Mouse (Mus musculus): ENCODE measurements around the gene Meaf6. TPM values are rescaled to one million over a fixed set of nuclear protein-coding genes. Genes with fewer than 3 reads are reported as not detected.

Gene Meaf6
- polyA plus RNA-seq, 1 experiment from 2014 or later, result 23.0 TPM

DNA sequence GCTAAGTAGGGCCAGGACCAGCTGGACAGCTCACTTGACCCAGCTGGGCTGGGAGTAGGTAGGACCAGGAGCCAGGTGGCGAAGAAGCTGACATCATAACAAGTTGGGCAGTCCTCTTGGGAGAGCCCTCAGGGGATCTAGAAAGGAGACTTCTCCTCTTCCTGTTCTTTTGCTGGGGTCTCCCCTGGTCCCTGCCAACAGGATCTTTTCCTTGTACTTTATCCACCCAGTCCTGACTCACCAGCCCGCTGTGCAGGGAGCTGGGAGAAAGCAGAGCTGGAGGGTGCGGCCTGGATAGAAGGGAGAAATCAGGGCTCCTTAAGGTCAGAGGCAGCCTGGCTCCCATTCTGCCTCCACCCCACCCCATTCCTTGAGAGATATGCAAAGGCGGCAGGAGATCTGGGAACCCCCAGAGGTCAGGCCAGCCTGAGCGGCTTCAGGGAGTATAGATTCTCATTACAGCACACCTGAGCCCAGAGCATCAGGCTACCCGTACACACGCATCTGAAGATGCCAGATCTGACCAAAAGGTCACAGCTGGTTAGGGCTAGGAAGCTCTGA, 40.5 kb downstream of the Meaf6 start:
- no peaks in the 10 kb centered on the region for H3K27me3 ChIP-seq (replicated peaks; ENCODE audit: control insufficient read depth, insufficient read depth, low read length)
- H3K4me2 ChIP-seq (replicated peaks; ENCODE audit: low read depth), result peak overlapping the region; percentile 27; the same call in 1 of the 2 replicates
- 54% methylated on average over 7 of the region's 7 CpGs for WGBS
- no peaks in the 10 kb centered on the region for H3K9me3 ChIP-seq (ENCODE audit: control insufficient read depth)
- H3K4me1 ChIP-seq (replicated peaks; ENCODE audit: control insufficient read depth, insufficient read depth, low read length), result peaks cover 23% of the 10 kb centered on the region
- H3K9ac ChIP-seq (ENCODE audit: low read depth, low read length), result no peak overlapping the region; the same call in 1 of the 2 replicates
- no peak for TF ChIP-seq CTCF (IDR thresholded peaks at IDR 0.05; ENCODE audit: low read depth)
- ATAC-seq, result no peak
- H3K36me3 ChIP-seq (ENCODE audit: control insufficient read depth, insufficient read depth), result peaks cover 8% of the 10 kb centered on the region; the same call in 1 of the 2 replicates
- no peak overlapping the region for H3K4me3 ChIP-seq (ENCODE audit: low read depth, low read length)
- peak overlapping the region; percentile 72 for H3K27ac ChIP-seq (ENCODE audit: low read depth, low read length)

DNA sequence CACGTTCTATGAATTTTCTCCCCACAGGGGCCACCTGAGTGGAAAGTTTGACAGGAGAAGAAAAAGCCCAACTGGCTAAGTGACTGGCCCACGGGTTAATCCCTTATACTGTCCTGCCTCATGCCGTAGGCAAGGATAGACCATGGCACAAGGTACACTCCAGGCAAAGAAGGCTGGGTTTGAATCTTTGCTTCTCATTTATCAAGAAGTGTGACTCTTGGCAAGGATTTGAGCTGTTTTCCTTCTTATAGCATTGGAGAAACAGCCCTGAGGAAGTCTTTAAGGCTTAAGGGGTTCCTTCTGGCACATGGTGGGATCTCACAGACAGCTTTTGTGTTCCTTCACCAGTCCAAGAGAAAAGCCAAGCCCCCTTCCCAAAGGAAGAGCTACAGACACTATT, 41.3 kb downstream of the Meaf6 start:
- no peak for ATAC-seq
- no peak overlapping the region for H3K9ac ChIP-seq (ENCODE audit: low read depth, low read length)
- H3K4me2 ChIP-seq (replicated peaks; ENCODE audit: low read depth), result peak overlapping the region; percentile 94; the same call in 1 of the 2 replicates
- H3K36me3 ChIP-seq (ENCODE audit: control insufficient read depth, insufficient read depth), result peaks cover under 1% of the 10 kb centered on the region; the same call in 1 of the 2 replicates
- 81% methylated on average over 3 of the region's 3 CpGs for WGBS
- H3K27me3 ChIP-seq (replicated peaks; ENCODE audit: control insufficient read depth, insufficient read depth, low read length), result no peaks in the 10 kb centered on the region
- no peaks in the 10 kb centered on the region for H3K9me3 ChIP-seq (ENCODE audit: control insufficient read depth)
- H3K4me3 ChIP-seq (ENCODE audit: low read depth, low read length), result no peak overlapping the region
- H3K27ac ChIP-seq (ENCODE audit: low read depth, low read length), result no peak overlapping the region
- TF ChIP-seq CTCF (IDR thresholded peaks at IDR 0.05; ENCODE audit: low read depth), result no peak
- peaks cover 23% of the 10 kb centered on the region for H3K4me1 ChIP-seq (replicated peaks; ENCODE audit: control insufficient read depth, insufficient read depth, low read length)

DNA sequence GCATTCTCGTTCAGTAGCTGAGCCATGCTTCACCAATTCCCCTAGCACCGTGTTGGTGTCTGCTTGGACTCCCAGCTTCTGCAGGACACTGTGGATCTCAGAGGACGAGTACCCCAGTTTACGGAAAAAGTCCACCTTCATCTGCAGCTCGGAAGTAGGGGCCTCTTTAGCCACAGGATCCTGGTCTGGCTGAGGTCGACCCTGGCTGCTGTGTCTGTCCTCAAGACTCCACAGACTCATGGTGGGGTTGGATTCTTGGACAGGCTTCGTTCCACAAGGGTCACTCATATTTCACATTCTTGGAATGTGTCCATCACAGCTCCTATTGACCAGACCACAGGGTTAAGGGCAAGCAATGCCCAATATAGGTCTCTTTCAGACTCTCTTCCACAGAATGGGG, 41.8 kb downstream of the Meaf6 start:
- no peak for ATAC-seq
- WGBS, result 83% methylated on average over 7 of the region's 7 CpGs
- H3K27ac ChIP-seq (ENCODE audit: low read depth, low read length), result peak overlapping the region; percentile 93

DNA sequence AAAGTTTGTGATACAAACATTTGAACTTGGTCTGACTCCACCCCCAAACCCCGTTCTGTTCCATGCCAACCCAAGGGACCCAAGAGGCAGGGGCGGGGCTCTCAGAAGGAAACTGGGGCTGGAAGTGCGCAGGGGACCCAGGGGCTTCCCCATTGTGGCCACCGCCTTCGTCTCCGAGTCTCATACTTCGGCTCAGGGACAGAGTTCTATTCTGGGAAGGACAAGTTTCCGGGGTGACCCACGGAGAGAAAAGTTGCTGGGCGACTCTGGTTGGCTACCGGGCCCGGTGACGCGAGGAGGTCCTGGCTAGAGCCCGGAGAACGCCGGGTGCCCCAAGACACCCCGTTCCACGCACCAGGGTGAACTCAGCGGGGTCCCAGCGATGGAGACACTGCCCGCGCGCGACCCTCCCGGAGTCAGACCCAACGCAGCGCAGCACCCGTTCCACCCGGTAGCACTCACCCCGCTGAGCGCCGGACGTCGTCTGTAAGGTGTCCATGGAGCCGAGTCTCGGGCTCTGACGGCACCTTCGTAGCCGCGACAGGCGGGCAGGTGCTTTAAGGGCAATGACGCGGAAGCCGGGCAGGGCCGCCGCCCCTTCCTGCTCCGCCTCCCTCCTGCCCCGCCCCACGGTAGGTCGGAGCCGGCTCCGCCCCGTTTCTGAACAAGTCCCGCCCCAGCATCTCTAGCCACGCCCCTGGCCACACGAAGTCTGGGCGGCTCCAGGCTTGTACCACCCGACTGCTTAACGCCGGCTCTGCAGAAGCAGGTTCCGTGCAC, 42.6 kb downstream of the Meaf6 start, which contains the start of gene Zc3h12a:
Gene Zc3h12a, minus strand, starts transcription at position 536 of the 780 bp plus-strand sequence.
- Histone ChIP-seq H3K27ac (ENCODE audit: low read depth, low read length) (peak within 1 kb of the TSS; percentile 93), H3K9me3 (ENCODE audit: control insufficient read depth) (no peaks in the 10 kb centered on the region), H3K4me2 (replicated peaks; ENCODE audit: low read depth) (peak within 1 kb of the TSS; percentile 94), H3K36me3 (ENCODE audit: control insufficient read depth, insufficient read depth) (no peaks in the 10 kb centered on the region), H3K9ac (ENCODE audit: low read depth, low read length) (peak within 1 kb of the TSS; percentile 69), H3K4me1 (replicated peaks; ENCODE audit: control insufficient read depth, insufficient read depth, low read length) (peaks cover 13% of the 10 kb centered on the region), H3K4me3 (ENCODE audit: low read depth, low read length) (peak within 1 kb of the TSS; percentile 66), H3K27me3 (replicated peaks; ENCODE audit: control insufficient read depth, insufficient read depth, low read length) (no peaks in the 10 kb centered on the region)
- peak; percentile 82 for ATAC-seq
- under 1% methylated on average over 60 of the region's 62 CpGs for WGBS
- TF ChIP-seq CTCF (IDR thresholded peaks at IDR 0.05; ENCODE audit: low read depth), result no peak

More for the DNA sequence above, 41.8 kb downstream of the Meaf6 start:
- Histone ChIP-seq H3K27me3 (replicated peaks; ENCODE audit: control insufficient read depth, insufficient read depth, low read length) (no peaks in the 10 kb centered on the region), H3K4me2 (replicated peaks; ENCODE audit: low read depth) (peak overlapping the region; percentile 94), H3K9me3 (ENCODE audit: control insufficient read depth) (no peaks in the 10 kb centered on the region), H3K9ac (ENCODE audit: low read depth, low read length) (peak overlapping the region; percentile 69; the same call in 1 of the 2 replicates), H3K4me3 (ENCODE audit: low read depth, low read length) (peak overlapping the region; percentile 66), H3K36me3 (ENCODE audit: control insufficient read depth, insufficient read depth) (no peaks in the 10 kb centered on the region), H3K4me1 (replicated peaks; ENCODE audit: control insufficient read depth, insufficient read depth, low read length) (peaks cover 20% of the 10 kb centered on the region)
- TF ChIP-seq CTCF (IDR thresholded peaks at IDR 0.05; ENCODE audit: low read depth), result no peak

DNA sequence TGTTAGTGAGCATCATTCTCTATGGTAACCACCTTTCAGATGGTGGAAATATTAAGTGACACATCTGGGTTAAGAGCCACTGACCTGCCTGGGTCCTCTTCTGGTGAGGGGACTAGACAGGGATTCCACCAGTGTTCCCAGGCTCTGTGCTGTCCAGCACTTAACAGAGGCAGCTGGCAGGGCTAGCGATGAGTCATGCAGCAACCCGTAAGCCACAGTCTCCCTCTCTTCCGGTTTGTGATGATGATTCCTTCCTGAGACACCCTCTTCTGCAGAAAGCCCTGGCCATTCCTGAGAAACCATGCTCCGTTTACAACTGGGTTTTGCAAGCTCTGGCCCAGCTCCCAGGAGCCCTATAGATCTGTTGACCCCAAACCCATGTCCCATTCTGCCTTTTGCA, 46.6 kb downstream of the Meaf6 start:
- WGBS, result 44% methylated on average over 4 of the region's 4 CpGs

DNA sequence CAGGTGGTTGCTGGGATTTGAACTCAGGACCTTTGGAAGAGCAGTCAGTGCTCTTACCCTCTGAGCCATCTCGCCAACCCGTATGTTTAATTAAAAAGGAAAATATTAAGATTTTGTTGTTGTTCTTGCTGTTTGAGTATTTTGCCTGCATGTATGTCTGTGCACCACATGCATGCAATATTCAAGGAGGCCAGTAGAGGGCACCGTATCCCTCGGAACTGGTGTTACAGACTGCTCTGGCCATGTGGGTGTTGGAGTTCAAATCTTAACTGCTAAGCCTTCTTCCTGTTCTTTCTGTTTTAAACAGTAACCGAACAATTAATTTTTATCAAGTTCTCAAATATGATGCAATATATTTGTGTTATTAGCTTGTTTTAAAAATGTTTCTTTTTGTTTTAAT, 47.5 kb downstream of the Meaf6 start:
- WGBS, result 31% methylated on average over 5 of the region's 5 CpGs
- ATAC-seq, result no peak
- Histone ChIP-seq H3K9ac (ENCODE audit: low read depth, low read length) (no peak overlapping the region), H3K9me3 (ENCODE audit: control insufficient read depth) (no peaks in the 10 kb centered on the region), H3K27ac (ENCODE audit: low read depth, low read length) (no peak overlapping the region), H3K27me3 (replicated peaks; ENCODE audit: control insufficient read depth, insufficient read depth, low read length) (no peaks in the 10 kb centered on the region), H3K4me1 (replicated peaks; ENCODE audit: control insufficient read depth, insufficient read depth, low read length) (no peaks in the 10 kb centered on the region), H3K4me2 (replicated peaks; ENCODE audit: low read depth) (no peak overlapping the region), H3K36me3 (ENCODE audit: control insufficient read depth, insufficient read depth) (no peaks in the 10 kb centered on the region), H3K4me3 (ENCODE audit: low read depth, low read length) (no peak overlapping the region)
- peak; percentile 86 for TF ChIP-seq CTCF (IDR thresholded peaks at IDR 0.05; ENCODE audit: low read depth)

More for the DNA sequence above, 46.6 kb downstream of the Meaf6 start:
- no peak for ATAC-seq
- no peak overlapping the region for H3K27ac ChIP-seq (ENCODE audit: low read depth, low read length)
- no peaks in the 10 kb centered on the region for H3K4me1 ChIP-seq (replicated peaks; ENCODE audit: control insufficient read depth, insufficient read depth, low read length)
- no peak overlapping the region for H3K9ac ChIP-seq (ENCODE audit: low read depth, low read length)
- no peaks in the 10 kb centered on the region for H3K9me3 ChIP-seq (ENCODE audit: control insufficient read depth)
- H3K4me2 ChIP-seq (replicated peaks; ENCODE audit: low read depth), result no peak overlapping the region
- no peak for TF ChIP-seq CTCF (IDR thresholded peaks at IDR 0.05; ENCODE audit: low read depth)
- no peak overlapping the region for H3K4me3 ChIP-seq (ENCODE audit: low read depth, low read length)
- no peaks in the 10 kb centered on the region for H3K27me3 ChIP-seq (replicated peaks; ENCODE audit: control insufficient read depth, insufficient read depth, low read length)
- no peaks in the 10 kb centered on the region for H3K36me3 ChIP-seq (ENCODE audit: control insufficient read depth, insufficient read depth)
